ENCODE assay signal across 8 mouse cellular contexts in the genomic region with DNA sequence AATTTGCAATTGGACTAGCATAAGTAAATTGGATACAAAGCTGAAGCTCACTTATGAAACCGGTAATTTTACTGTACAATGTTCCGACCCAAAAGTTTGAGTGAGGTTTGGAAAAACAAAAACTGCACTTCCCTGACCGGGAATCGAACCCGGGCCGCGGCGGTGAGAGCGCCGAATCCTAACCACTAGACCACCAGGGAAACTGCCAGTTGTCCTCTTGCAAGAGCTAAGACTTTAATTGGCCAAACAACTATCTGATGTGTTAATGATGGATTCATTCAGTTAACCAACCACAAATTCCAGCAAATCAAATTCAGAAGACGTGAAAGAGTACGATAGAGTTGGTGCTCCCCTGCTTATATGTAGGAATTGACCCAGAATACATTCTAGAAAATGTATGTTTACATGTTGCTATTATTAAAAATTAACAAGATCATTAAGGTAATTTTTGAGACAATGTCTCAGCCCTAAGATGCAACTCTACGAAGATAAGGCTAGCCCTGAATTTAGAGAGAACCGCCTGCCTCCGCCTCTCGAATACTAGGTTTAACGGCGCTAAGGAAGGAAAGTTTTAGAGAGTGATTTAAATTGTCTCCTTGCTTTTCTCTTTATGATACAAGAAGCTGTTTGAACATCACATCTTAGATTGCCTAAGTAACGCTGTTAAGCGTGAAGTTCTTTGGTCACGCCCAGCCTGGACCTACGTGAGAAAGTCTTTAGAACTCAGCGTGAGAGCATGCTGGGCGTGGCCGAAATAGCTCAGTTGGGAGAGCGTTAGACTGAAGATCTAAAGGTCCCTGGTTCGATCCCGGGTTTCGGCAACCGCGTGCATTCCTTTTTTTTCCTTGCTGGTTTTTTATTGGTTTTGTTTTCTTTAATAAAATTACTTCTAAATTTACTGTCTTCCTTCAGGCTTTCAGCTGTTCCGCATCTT. TPM values are rescaled to one million over a fixed set of nuclear protein-coding genes. Genes with fewer than 3 reads are reported as not detected.
DNase-seq lines count a peak whose midpoint lies in the region; ATAC-seq and TF ChIP-seq lines count a peak whose summit lies in the region.

No protein-coding gene starts in this region.

- peak; percentile 78 for DNase-seq in 3134 (ENCODE audit: extremely low read depth, insufficient read length, low spot score)
- DNase-seq in adrenal gland, postnatal 4 days (ENCODE audit: low spot score in 2 of 2): peak; percentile 82 to 83
- peak; percentile 95 for DNase-seq in heart, adult 8-10 months (ENCODE audit: low spot score)
- peak; percentile 94 for DNase-seq in kidney, adult 9 months
- peak; percentile 97 for DNase-seq in limb, embryonic 14.5 days (ENCODE audit: low spot score)
- DNase-seq in spleen, adult 2 months (ENCODE audit: low read depth in 1 of 2, low spot score in 2 of 2): peak; percentile 82 to 85

- TF ChIP-seq POLR2A in limb, embryonic 14.5 days (IDR thresholded peaks at IDR 0.05; ENCODE audit: borderline replicate concordance, extremely low read depth, insufficient read depth, insufficient read length): no peak
- TF ChIP-seq POLR2A in spleen, adult 2 months (IDR thresholded peaks at IDR 0.05; ENCODE audit: low read depth, low read length): no peak

- no peak overlapping the region for H3K27ac ChIP-seq in embryonic facial prominence, embryonic 13.5 days
- H3K27ac ChIP-seq in limb, embryonic 14.5 days (replicated peaks; ENCODE audit: low read depth, low read length): no peak overlapping the region
- H3K27ac ChIP-seq in midbrain, embryonic 16.5 days (ENCODE audit: low read length): peak overlapping the region; percentile 12; the same call in 1 of the 2 replicates
- no peak overlapping the region for H3K27ac ChIP-seq in spleen, adult 2 months (ENCODE audit: insufficient read depth, low read length)

- no peaks in the 10 kb centered on the region; the same call in 1 of the 2 replicates for H3K27me3 ChIP-seq in embryonic facial prominence, embryonic 13.5 days
- H3K27me3 ChIP-seq in limb, embryonic 14.5 days (ENCODE audit: control insufficient read depth, insufficient read depth, low read length): no peaks in the 10 kb centered on the region
- no peaks in the 10 kb centered on the region for H3K27me3 ChIP-seq in midbrain, embryonic 16.5 days (ENCODE audit: control insufficient read depth, insufficient read depth, low read depth, low read length)
- 0 out of 2 replicates have a peak, but pooled peaks cover 3% of the 10 kb centered on the region for H3K27me3 ChIP-seq in spleen, adult 2 months (ENCODE audit: control insufficient read depth, insufficient read depth, low read length)

- peak overlapping the region; percentile 66 for H3K4me3 ChIP-seq in embryonic facial prominence, embryonic 13.5 days
- H3K4me3 ChIP-seq in limb, embryonic 14.5 days (replicated peaks; ENCODE audit: low read length): peak overlapping the region; percentile 68
- H3K4me3 ChIP-seq in midbrain, embryonic 16.5 days (ENCODE audit: low read depth, low read length): peak overlapping the region; percentile 71
- peak overlapping the region; percentile 61 for H3K4me3 ChIP-seq in spleen, adult 2 months (ENCODE audit: extremely low read depth, insufficient read depth, insufficient read length)

- peak; percentile 84 for ATAC-seq in embryonic facial prominence, embryonic 13.5 days (ENCODE audit: insufficient number of reproducible peaks, insufficient read depth, low FRiP score, low TSS enrichment, low read depth)
- peak; percentile 88 for ATAC-seq in limb, embryonic 14.5 days (ENCODE audit: low FRiP score, low read depth)
- ATAC-seq in midbrain, embryonic 16.5 days: peak; percentile 85

- H3K36me3 ChIP-seq in embryonic facial prominence, embryonic 13.5 days: no peaks in the 10 kb centered on the region
- H3K36me3 ChIP-seq in limb, embryonic 14.5 days (ENCODE audit: control insufficient read depth, insufficient read depth, low read length): no peaks in the 10 kb centered on the region
- no peaks in the 10 kb centered on the region for H3K36me3 ChIP-seq in midbrain, embryonic 16.5 days (ENCODE audit: control insufficient read depth, insufficient read depth, low read length)
- H3K36me3 ChIP-seq in spleen, adult 2 months (ENCODE audit: control insufficient read depth, insufficient read depth, low read length): no peaks in the 10 kb centered on the region

- under 1% methylated on average over 32 of the region's 32 CpGs for WGBS in embryonic facial prominence, embryonic 13.5 days
- under 1% methylated on average over 32 of the region's 32 CpGs for WGBS in limb, embryonic 14.5 days
- WGBS in midbrain, embryonic 16.5 days: under 1% methylated on average over 32 of the region's 32 CpGs
- under 1% methylated on average over 32 of the region's 32 CpGs for WGBS in spleen, adult 2 months

- peak overlapping the region; percentile 96 for H3K4me2 ChIP-seq in embryonic facial prominence, embryonic 13.5 days
- peak overlapping the region; percentile 98 for H3K4me2 ChIP-seq in limb, embryonic 14.5 days (replicated peaks; ENCODE audit: low read depth, low read length, severe bottlenecking)
- peak overlapping the region; percentile 90 for H3K4me2 ChIP-seq in midbrain, embryonic 16.5 days (ENCODE audit: low read length)

- H3K9ac ChIP-seq in embryonic facial prominence, embryonic 13.5 days: peak overlapping the region; percentile 72
- H3K9ac ChIP-seq in limb, embryonic 14.5 days (ENCODE audit: low read depth, low read length, severe bottlenecking): peak overlapping the region; percentile 40
- H3K9ac ChIP-seq in midbrain, embryonic 16.5 days (ENCODE audit: low read depth, low read length): peak overlapping the region; percentile 59

- TF ChIP-seq CTCF in spleen, adult 2 months (IDR thresholded peaks at IDR 0.05; ENCODE audit: extremely low read depth, insufficient read depth, insufficient read length, insufficient replicate concordance): no peak

- H3K9me3 ChIP-seq in embryonic facial prominence, embryonic 13.5 days: no peaks in the 10 kb centered on the region
- H3K9me3 ChIP-seq in limb, embryonic 14.5 days (ENCODE audit: control insufficient read depth, low read length): no peaks in the 10 kb centered on the region
- H3K9me3 ChIP-seq in midbrain, embryonic 16.5 days (replicated peaks; ENCODE audit: control insufficient read depth, low read length, poor library complexity, severe bottlenecking): no peaks in the 10 kb centered on the region

- peaks cover 3% of the 10 kb centered on the region; the same call in 1 of the 2 replicates for H3K4me1 ChIP-seq in embryonic facial prominence, embryonic 13.5 days
- H3K4me1 ChIP-seq in limb, embryonic 14.5 days (ENCODE audit: control insufficient read depth, insufficient read depth, low read length): no peaks in the 10 kb centered on the region
- H3K4me1 ChIP-seq in midbrain, embryonic 16.5 days (ENCODE audit: control insufficient read depth, insufficient read depth, low read length): peaks cover 8% of the 10 kb centered on the region; the same call in 1 of the 2 replicates
- no peaks in the 10 kb centered on the region for H3K4me1 ChIP-seq in spleen, adult 2 months (ENCODE audit: control insufficient read depth, insufficient read depth, insufficient read length)

RNA-seq across cellular contexts. Expression of a gene that starts 15.3 kb away (rescaled TPM):
- total RNA-seq in adrenal gland, postnatal 4 days (2021): not detected
- polyA plus RNA-seq in embryonic facial prominence, embryonic 13.5 days (2015; fragmentation: Nextera tagmentation; extraction: Ambion mirVana): not detected in 2 replicates
- not detected for total RNA-seq in heart, adult 8-10 months (2022)
- not detected in 2 replicates for polyA plus RNA-seq in limb, embryonic 14.5 days (2012; rRNA removed)
- polyA plus RNA-seq in limb, embryonic 14.5 days (2014; fragmentation: Nextera tagmentation; extraction: Ambion mirVana): not detected in 2 replicates
- not detected in 2 replicates for polyA plus RNA-seq in midbrain, embryonic 16.5 days (2015; fragmentation: Nextera tagmentation; extraction: Ambion mirVana)
- not detected in 2 replicates for polyA plus RNA-seq in spleen, adult 2 months (2012; rRNA removed)

RNA-seq across cellular contexts. Expression of a gene that starts 18.3 kb away (rescaled TPM):
- 10 to 100 TPM; 73.3 to 75.1 TPM for total RNA-seq in adrenal gland, postnatal 4 days (2021)
- polyA plus RNA-seq in embryonic facial prominence, embryonic 13.5 days (2015; fragmentation: Nextera tagmentation; extraction: Ambion mirVana): 129 and 143 TPM in 2 replicates
- total RNA-seq in heart, adult 8-10 months (2022): 10 to 100 TPM; 17.7 to 20.3 (median 19.3) TPM
- polyA plus RNA-seq in limb, embryonic 14.5 days (2012; rRNA removed): 101 and 110 TPM in 2 replicates
- 123 and 137 TPM in 2 replicates for polyA plus RNA-seq in limb, embryonic 14.5 days (2014; fragmentation: Nextera tagmentation; extraction: Ambion mirVana)
- polyA plus RNA-seq in midbrain, embryonic 16.5 days (2015; fragmentation: Nextera tagmentation; extraction: Ambion mirVana): 70.6 and 73.6 TPM in 2 replicates
- 63.9 and 82.1 TPM in 2 replicates for polyA plus RNA-seq in spleen, adult 2 months (2012; rRNA removed)

RNA-seq across cellular contexts. Expression of a gene that starts 31.5 kb away (rescaled TPM):
- not detected for total RNA-seq in adrenal gland, postnatal 4 days (2021)
- polyA plus RNA-seq in embryonic facial prominence, embryonic 13.5 days (2015; fragmentation: Nextera tagmentation; extraction: Ambion mirVana): not detected in 2 replicates
- total RNA-seq in heart, adult 8-10 months (2022): not detected
- polyA plus RNA-seq in limb, embryonic 14.5 days (2012; rRNA removed): not detected in 2 replicates
- polyA plus RNA-seq in limb, embryonic 14.5 days (2014; fragmentation: Nextera tagmentation; extraction: Ambion mirVana): not detected in 2 replicates
- not detected in 2 replicates for polyA plus RNA-seq in midbrain, embryonic 16.5 days (2015; fragmentation: Nextera tagmentation; extraction: Ambion mirVana)
- polyA plus RNA-seq in spleen, adult 2 months (2012; rRNA removed): not detected in 2 replicates

RNA-seq across cellular contexts. Expression of a gene that starts 49.6 kb away (rescaled TPM):
- not detected for total RNA-seq in adrenal gland, postnatal 4 days (2021)
- polyA plus RNA-seq in embryonic facial prominence, embryonic 13.5 days (2015; fragmentation: Nextera tagmentation; extraction: Ambion mirVana): 0.06 TPM in 1 of 2 replicates, not detected in the other
- not detected for total RNA-seq in heart, adult 8-10 months (2022)
- polyA plus RNA-seq in limb, embryonic 14.5 days (2012; rRNA removed): not detected in 2 replicates
- not detected in 2 replicates for polyA plus RNA-seq in limb, embryonic 14.5 days (2014; fragmentation: Nextera tagmentation; extraction: Ambion mirVana)
- polyA plus RNA-seq in midbrain, embryonic 16.5 days (2015; fragmentation: Nextera tagmentation; extraction: Ambion mirVana): 0.05 TPM in 1 of 2 replicates, not detected in the other
- polyA plus RNA-seq in spleen, adult 2 months (2012; rRNA removed): not detected in 2 replicates
